Mouse (Mus musculus) ovary, adult 18-20 months (tissue): Measurements from ENCODE around the gene Serpinb1a.

Source experiments
- DNase-seq: peaks from one replicate; pipeline ENCODE4 v3.0.0; 2022; ENCODE audit warnings: low spot score, mixed read lengths

The Serpinb1a gene

DNA sequence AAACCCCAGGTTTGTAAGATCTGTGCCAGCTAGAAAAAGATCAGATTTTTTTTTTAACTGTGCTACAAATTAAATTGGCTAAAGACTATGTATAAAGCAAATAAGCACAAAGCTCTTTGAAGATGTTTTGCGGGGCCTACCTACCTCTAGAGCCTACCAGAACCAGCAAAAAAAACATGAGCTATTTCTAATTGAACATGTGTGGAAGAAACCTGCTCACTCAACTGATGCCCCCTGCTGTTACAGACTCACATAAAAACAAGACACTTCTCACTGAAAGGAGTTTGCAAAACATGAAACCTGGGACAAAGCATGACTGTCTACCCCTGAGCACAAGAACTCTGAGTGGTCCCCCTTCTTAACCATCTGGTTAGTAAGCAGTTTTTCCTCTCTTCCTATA, 53.9 kb downstream of the Serpinb1a start:
- DNase-seq = no peak

DNA sequence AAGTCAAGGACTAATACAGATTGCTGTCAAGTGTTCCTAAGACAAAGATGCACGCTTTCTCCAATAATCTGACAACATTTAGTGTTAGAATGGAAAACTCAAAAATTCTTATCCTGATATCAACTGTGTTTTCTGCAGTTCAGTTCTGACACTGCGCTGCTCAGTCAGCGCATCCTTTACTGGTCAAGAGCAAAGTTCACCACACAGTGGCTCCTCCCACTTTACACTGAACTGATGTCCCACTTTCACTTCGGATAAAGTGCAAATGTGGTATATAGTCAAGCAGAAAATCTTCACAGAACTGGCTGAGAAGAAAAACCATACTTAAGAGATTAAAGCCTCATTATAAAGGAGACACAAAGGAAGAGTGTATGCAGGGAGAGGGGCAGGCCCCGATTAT, 55.8 kb downstream of the Serpinb1a start:
- DNase-seq = no peak

DNA sequence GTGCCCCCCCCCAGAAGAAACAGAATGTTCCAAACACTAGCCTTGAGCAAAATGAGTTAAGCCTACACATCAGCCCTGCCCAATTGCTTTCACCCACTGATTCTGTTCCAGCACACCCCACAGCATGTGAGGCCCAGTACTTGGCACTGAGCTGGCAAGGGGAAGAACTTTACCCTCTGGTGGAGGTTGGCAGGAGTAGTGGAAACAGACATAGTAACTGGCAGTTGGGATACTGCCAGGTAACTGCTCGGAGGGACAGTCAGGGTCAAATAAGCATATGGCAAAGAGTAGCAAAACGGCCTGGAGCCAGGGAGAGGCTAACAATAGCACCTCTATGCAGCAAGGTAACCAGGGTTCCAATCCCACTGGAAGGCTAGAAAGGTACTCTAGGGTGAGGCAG, 56.4 kb downstream of the Serpinb1a start:
- DNase-seq = no peak
